16 mouse cellular contexts compared by ENCODE assay signal in the genomic region with DNA sequence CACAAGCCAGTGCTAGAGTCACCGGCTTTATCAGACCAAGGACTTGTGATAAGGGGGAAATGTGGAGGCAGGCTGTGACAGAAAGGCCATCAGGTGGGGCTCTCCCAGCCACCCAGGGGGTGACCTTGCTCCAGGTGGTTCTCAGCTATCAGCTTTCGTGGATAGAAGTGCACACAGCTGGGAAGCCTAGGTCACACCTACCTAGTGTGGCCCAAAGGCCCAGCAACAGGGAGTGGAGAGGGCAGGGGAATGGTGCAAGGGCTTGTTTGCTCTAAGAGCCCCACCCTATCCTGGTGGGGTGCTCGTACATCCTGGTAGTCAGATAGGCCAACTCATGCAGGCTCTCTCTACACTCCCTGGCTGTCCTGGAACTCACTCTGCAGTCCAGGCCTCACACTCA. TPM values are rescaled to one million over a fixed set of nuclear protein-coding genes. Genes with fewer than 3 reads are reported as not detected.
A peak's percentile ranks its signal among the peaks of the same experiment; 100 is the strongest.
DNase-seq lines count a peak whose midpoint lies in the region; ATAC-seq lines count a peak whose summit lies in the region.
"Had no signal": no experiment of that assay in that cellular context is flagged by ENCODE, and none has a peak within 500 bp of the region (broad histone marks: within the 10 kb centered on the region; RNA-seq: fewer than 3 reads in every experiment).

No protein-coding gene starts in this region.

- 26% methylated on average over 3 of the region's 3 CpGs for WGBS in heart, embryonic 16.5 days
- 65% methylated on average over 3 of the region's 3 CpGs for WGBS in intestine, embryonic 14.5 days
- 42% methylated on average over 3 of the region's 3 CpGs for WGBS in stomach, embryonic 14.5 days

- no peak overlapping the region for H3K27ac ChIP-seq in heart, embryonic 16.5 days (ENCODE audit: low read length)
- peak overlapping the region; percentile 43; the same call in 1 of the 2 replicates for H3K27ac ChIP-seq in intestine, embryonic 14.5 days (ENCODE audit: low read depth)
- H3K27ac ChIP-seq in stomach, embryonic 14.5 days (ENCODE audit: low read length) = peak overlapping the region; percentile 78
- H3K27ac ChIP-seq: embryonic facial prominence, embryonic 15.5 days; forebrain, embryonic 13.5 days; limb, embryonic 13.5 days had no signal

- ATAC-seq in heart, embryonic 16.5 days (replicated peaks; ENCODE audit: extremely low read depth, insufficient read depth, low FRiP score) = peak; percentile 18; the same call in 1 of the 2 replicates
- ATAC-seq in intestine, embryonic 14.5 days (replicated peaks; ENCODE audit: low FRiP score, low TSS enrichment, low read depth) = peak; percentile 76
- ATAC-seq in stomach, embryonic 14.5 days (ENCODE audit: insufficient number of reproducible peaks, insufficient read depth, low FRiP score, low read depth) = peak; percentile 88
- ATAC-seq: activated CD4-positive, CD25-positive, alpha-beta regulatory T cell, adult 4 months; forebrain, embryonic 13.5 days had no signal

- H3K4me2 ChIP-seq in heart, embryonic 16.5 days (ENCODE audit: low read depth, low read length) = no peak overlapping the region
- H3K4me2 ChIP-seq in intestine, embryonic 14.5 days (ENCODE audit: low read length) = no peak overlapping the region
- H3K4me2 ChIP-seq in stomach, embryonic 14.5 days (replicated peaks; ENCODE audit: low read depth, low read length) = no peak overlapping the region
- H3K4me2 ChIP-seq: embryonic facial prominence, embryonic 15.5 days; forebrain, embryonic 13.5 days; limb, embryonic 13.5 days had no signal

- H3K27me3 ChIP-seq in heart, embryonic 16.5 days (ENCODE audit: control insufficient read depth, insufficient read depth, low read length) = no peaks in the 10 kb centered on the region
- no peaks in the 10 kb centered on the region for H3K27me3 ChIP-seq in intestine, embryonic 14.5 days (replicated peaks; ENCODE audit: control insufficient read depth, insufficient read depth, low read length)
- H3K27me3 ChIP-seq in stomach, embryonic 14.5 days (ENCODE audit: control insufficient read depth, insufficient read depth, low read length) = no peaks in the 10 kb centered on the region
- H3K27me3 ChIP-seq: embryonic facial prominence, embryonic 15.5 days; forebrain, embryonic 13.5 days; limb, embryonic 13.5 days had no signal

- H3K9me3 ChIP-seq in heart, embryonic 16.5 days (replicated peaks; ENCODE audit: control insufficient read depth, low read length) = no peaks in the 10 kb centered on the region
- no peaks in the 10 kb centered on the region for H3K9me3 ChIP-seq in intestine, embryonic 14.5 days (ENCODE audit: control insufficient read depth, low read length)
- no peaks in the 10 kb centered on the region for H3K9me3 ChIP-seq in stomach, embryonic 14.5 days (ENCODE audit: control insufficient read depth, low read depth, low read length)
- H3K9me3 ChIP-seq: embryonic facial prominence, embryonic 15.5 days; forebrain, embryonic 13.5 days; limb, embryonic 13.5 days had no signal

- no peaks in the 10 kb centered on the region for H3K4me1 ChIP-seq in heart, embryonic 16.5 days (ENCODE audit: control insufficient read depth, insufficient read depth, low read length)
- H3K4me1 ChIP-seq in intestine, embryonic 14.5 days (replicated peaks; ENCODE audit: control insufficient read depth, insufficient read depth, low read length) = peaks cover 11% of the 10 kb centered on the region; the same call in 1 of the 2 replicates
- 0 out of 2 replicates have a peak, but pooled peaks cover 2% of the 10 kb centered on the region for H3K4me1 ChIP-seq in stomach, embryonic 14.5 days (ENCODE audit: control insufficient read depth, insufficient read depth, low read length)
- H3K4me1 ChIP-seq: forebrain, embryonic 13.5 days; limb, embryonic 13.5 days had no signal

- DNase-seq in heart, adult 11 months = no peak
- DNase-seq in intestine, embryonic 14.5 days (ENCODE audit: low spot score) = no peak
- DNase-seq in liver = peak; percentile 32
- no peak for DNase-seq in left cerebral cortex, adult 18-20 months (ENCODE audit: low spot score in 2 of 2)
- no peak for DNase-seq in thymus, postnatal 25 days
- DNase-seq: heart, postnatal 36 days; lung, postnatal 4 days; midbrain, embryonic 14.5 days; right cerebral cortex, postnatal 4 days had no signal

- peaks cover 8% of the 10 kb centered on the region for H3K36me3 ChIP-seq in heart, embryonic 16.5 days (ENCODE audit: control insufficient read depth, insufficient read depth)
- H3K36me3 ChIP-seq in intestine, embryonic 14.5 days (ENCODE audit: control insufficient read depth, insufficient read depth, low read length) = peaks cover 22% of the 10 kb centered on the region
- H3K36me3 ChIP-seq in stomach, embryonic 14.5 days (ENCODE audit: control insufficient read depth, insufficient read depth, low read length) = peaks cover 5% of the 10 kb centered on the region; the same call in 1 of the 2 replicates

- no peak overlapping the region for H3K4me3 ChIP-seq in heart, embryonic 16.5 days (ENCODE audit: low read length)
- no peak overlapping the region for H3K4me3 ChIP-seq in intestine, embryonic 14.5 days (ENCODE audit: low read depth, low read length)
- H3K4me3 ChIP-seq in stomach, embryonic 14.5 days (ENCODE audit: low read depth, low read length) = no peak overlapping the region
- H3K4me3 ChIP-seq: embryonic facial prominence, embryonic 15.5 days; forebrain, embryonic 13.5 days; limb, embryonic 13.5 days had no signal

- H3K9ac ChIP-seq in heart, embryonic 16.5 days (ENCODE audit: low read length) = no peak overlapping the region
- no peak overlapping the region for H3K9ac ChIP-seq in intestine, embryonic 14.5 days (ENCODE audit: low read length)
- no peak overlapping the region for H3K9ac ChIP-seq in stomach, embryonic 14.5 days (replicated peaks; ENCODE audit: low read depth, low read length)
- H3K9ac ChIP-seq: embryonic facial prominence, embryonic 15.5 days; forebrain, embryonic 13.5 days; limb, embryonic 13.5 days had no signal

RNA-seq across cellular contexts. Expression of a gene that starts 14.4 kb away (rescaled TPM):
- 0.17 and 2.1 TPM in 2 replicates for polyA plus RNA-seq in heart, embryonic 16.5 days (2015; fragmentation: Nextera tagmentation; extraction: Ambion mirVana)
- polyA plus RNA-seq in intestine, embryonic 14.5 days (2014; fragmentation: Nextera tagmentation; extraction: Ambion mirVana) = 387 TPM in 1 of 2 replicates, not detected in the other
- 201 TPM in 1 of 2 replicates, not detected in the other for polyA plus RNA-seq in stomach, embryonic 14.5 days (2014; fragmentation: Nextera tagmentation; extraction: Ambion mirVana)
- total RNA-seq in left cerebral cortex, adult 18-20 months (2021) = not detected
- total RNA-seq: heart, postnatal 36 days; layer of hippocampus, postnatal 14 days had no signal
- polyA plus RNA-seq: activated CD4-positive, CD25-positive, alpha-beta regulatory T cell, adult 4 months; midbrain, embryonic 14.5 days had no signal

RNA-seq across cellular contexts. Expression of a gene that starts 38.4 kb away (rescaled TPM):
- 39.8 and 46.7 TPM in 2 replicates for polyA plus RNA-seq in heart, embryonic 16.5 days (2015; fragmentation: Nextera tagmentation; extraction: Ambion mirVana)
- polyA plus RNA-seq in intestine, embryonic 14.5 days (2014; fragmentation: Nextera tagmentation; extraction: Ambion mirVana) = 50.2 and 54.2 TPM in 2 replicates
- polyA plus RNA-seq in stomach, embryonic 14.5 days (2014; fragmentation: Nextera tagmentation; extraction: Ambion mirVana) = 43.5 and 46.5 TPM in 2 replicates
- 10 to 100 TPM; 51.1 to 51.3 TPM for total RNA-seq in left cerebral cortex, adult 18-20 months (2021)

Comparison
In these comparisons a context has a peak if more than half of its experiments do, and no peak if none do; other contexts are left out.
1. ATAC-seq: peak in every context shown above with its lines; median percentile 88 in stomach, embryonic 14.5 days; 76 in intestine, embryonic 14.5 days; 18 in heart, embryonic 16.5 days.